Mouse (Mus musculus): Measurements from ENCODE around the gene Slc27a2. TPM values are rescaled to one million over a fixed set of nuclear protein-coding genes. Genes with fewer than 3 reads are reported as not detected.
"Not testable (repeated sequence)": the region's sequence is repeated elsewhere in the genome, so short reads cannot be mapped to it uniquely, and the experiment has no call there.

Slc27a2 gene
- polyA plus RNA-seq, 1 experiment: not detected

DNA sequence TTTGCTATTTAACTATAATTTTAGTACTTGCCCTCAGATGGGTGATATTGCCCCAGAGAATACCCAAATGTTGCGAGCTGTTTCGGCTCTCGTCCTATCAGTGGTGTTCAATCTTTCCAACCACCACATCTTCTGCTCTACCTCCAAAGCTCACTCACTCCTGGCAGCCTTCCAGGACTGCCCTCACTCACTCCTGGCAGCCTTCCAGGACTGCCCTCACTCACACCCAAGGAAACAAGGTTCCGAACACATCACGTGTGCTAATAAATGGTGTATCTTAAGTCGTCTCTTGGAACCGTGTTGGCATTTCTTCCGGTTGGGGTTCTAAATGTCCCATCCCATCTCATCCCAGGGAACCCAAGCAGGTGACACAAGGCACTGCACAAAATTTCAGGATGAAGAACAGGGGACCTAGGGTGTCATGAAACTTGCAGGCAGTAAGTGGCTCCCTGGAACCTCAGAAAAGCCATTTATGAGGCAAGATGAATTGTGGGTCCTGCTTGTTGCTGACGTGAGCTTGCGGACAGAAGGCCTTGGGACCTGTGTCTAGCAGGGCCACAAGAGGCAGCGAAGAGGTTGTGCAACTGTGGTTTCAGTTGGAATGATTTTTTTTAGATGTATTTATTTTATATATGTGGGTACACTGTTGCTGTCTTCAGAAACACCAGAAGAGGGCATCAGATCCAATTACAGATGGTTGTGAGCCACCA is 32.2 kb upstream of the Slc27a2 start:
- Histone ChIP-seq H3K27me3 (ENCODE audit: control insufficient read depth, insufficient read depth, insufficient read length) (no peaks in the 10 kb centered on the region), H3ac (ENCODE audit: control insufficient read depth, insufficient read length, low read depth) (no peak overlapping the region)

DNA sequence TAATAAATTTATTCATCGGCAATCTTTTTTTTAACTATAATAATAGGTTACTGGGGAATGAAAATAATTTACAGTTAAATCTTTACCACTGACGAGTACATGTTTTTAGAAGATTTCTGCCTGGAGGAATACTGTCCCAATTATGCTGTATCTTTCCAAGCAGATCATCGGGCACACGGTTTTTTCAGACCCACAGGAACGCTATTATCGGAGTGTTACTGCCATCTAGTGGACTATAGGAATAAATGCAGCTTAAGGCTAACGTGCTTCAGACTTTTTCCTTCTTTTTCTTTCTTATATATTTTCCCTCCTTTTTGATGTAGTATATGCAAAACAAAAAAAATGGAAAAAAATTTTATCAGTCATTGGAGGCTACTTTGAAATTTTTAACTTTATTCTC is 31.4 kb upstream of the Slc27a2 start:
- Histone ChIP-seq H3K4me3 (ENCODE audit: insufficient read depth, poor library complexity, severe bottlenecking) (no peak overlapping the region), H3K79me2 (ENCODE audit: control insufficient read depth, insufficient read depth) (no peaks in the 10 kb centered on the region), H3K27me3 (ENCODE audit: control insufficient read depth, insufficient read depth, insufficient read length) (no peaks in the 10 kb centered on the region), H3K79me3 (ENCODE audit: low read depth) (no peaks in the 10 kb centered on the region), H3K36me3 (ENCODE audit: control insufficient read depth, insufficient read depth) (no peaks in the 10 kb centered on the region), H3ac (ENCODE audit: control insufficient read depth, insufficient read length, low read depth) (no peak overlapping the region)
- TF ChIP-seq FOSL1 (IDR thresholded peaks at IDR 0.05; ENCODE audit: insufficient read depth, low read length, poor library complexity, severe bottlenecking) (no peak), CTCF (IDR thresholded peaks at IDR 0.05; ENCODE audit: control insufficient read depth, insufficient read depth, insufficient read length) (peak; percentile 22)

More for the DNA sequence above, 32.2 kb upstream of the Slc27a2 start:
- no peaks in the 10 kb centered on the region for H3K79me2 ChIP-seq (ENCODE audit: control insufficient read depth, insufficient read depth)
- H3K79me3 ChIP-seq (ENCODE audit: low read depth): no peaks in the 10 kb centered on the region
- H3K4me3 ChIP-seq (ENCODE audit: insufficient read depth, poor library complexity, severe bottlenecking): no peak overlapping the region
- TF ChIP-seq CTCF (IDR thresholded peaks at IDR 0.05; ENCODE audit: control insufficient read depth, insufficient read depth, insufficient read length) (no peak), MAX (IDR thresholded peaks at IDR 0.05) (no peak), MYOD1 (IDR thresholded peaks at IDR 0.05; ENCODE audit: control insufficient read depth, insufficient read length, low read depth) (no peak), FOSL1 (IDR thresholded peaks at IDR 0.05; ENCODE audit: insufficient read depth, low read length, poor library complexity, severe bottlenecking) (no peak), MYOG (IDR thresholded peaks at IDR 0.05; ENCODE audit: control insufficient read depth, extremely low read depth, insufficient read length) (no peak), USF1 (IDR thresholded peaks at IDR 0.05; ENCODE audit: low read depth) (no peak), CEBPB (IDR thresholded peaks at IDR 0.05; ENCODE audit: low read depth) (no peak)
- no peaks in the 10 kb centered on the region for H3K36me3 ChIP-seq (ENCODE audit: control insufficient read depth, insufficient read depth)

DNA sequence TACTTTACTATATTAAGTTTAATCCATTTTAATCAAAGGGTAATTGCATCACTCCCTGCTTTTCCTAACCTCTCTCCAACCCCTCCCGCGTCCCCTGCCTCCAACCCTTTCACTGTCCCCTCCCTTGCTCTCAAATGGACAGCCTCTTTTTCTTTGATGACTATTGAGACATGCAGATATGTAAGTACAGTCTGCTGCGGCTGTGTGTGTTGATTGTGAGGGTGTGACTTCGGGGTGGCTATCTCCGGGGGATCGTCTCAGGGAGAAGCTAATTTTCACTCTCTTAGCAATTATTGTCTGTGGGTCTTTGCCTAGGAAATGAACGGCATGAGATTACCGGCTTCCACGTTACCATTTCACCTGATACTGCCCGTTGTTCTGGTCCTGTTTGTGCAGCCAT is 30.7 kb upstream of the Slc27a2 start:
- no peaks in the 10 kb centered on the region for H3K27me3 ChIP-seq (ENCODE audit: control insufficient read depth, insufficient read depth, insufficient read length)
- no peak overlapping the region for H3K4me3 ChIP-seq (ENCODE audit: insufficient read depth, poor library complexity, severe bottlenecking)
- no peak for TF ChIP-seq MAX (IDR thresholded peaks at IDR 0.05)
- TF ChIP-seq CTCF (IDR thresholded peaks at IDR 0.05; ENCODE audit: control insufficient read depth, insufficient read depth, insufficient read length): no peak
- TF ChIP-seq FOSL1 (IDR thresholded peaks at IDR 0.05; ENCODE audit: insufficient read depth, low read length, poor library complexity, severe bottlenecking): no peak
- TF ChIP-seq CEBPB (IDR thresholded peaks at IDR 0.05; ENCODE audit: low read depth): no peak
- TF ChIP-seq MYOG (IDR thresholded peaks at IDR 0.05; ENCODE audit: control insufficient read depth, extremely low read depth, insufficient read length): no peak
- TF ChIP-seq MYOD1 (IDR thresholded peaks at IDR 0.05; ENCODE audit: control insufficient read depth, insufficient read length, low read depth): no peak
- TF ChIP-seq USF1 (IDR thresholded peaks at IDR 0.05; ENCODE audit: low read depth): no peak
- H3K79me2 ChIP-seq (ENCODE audit: control insufficient read depth, insufficient read depth): no peaks in the 10 kb centered on the region
- no peaks in the 10 kb centered on the region for H3K79me3 ChIP-seq (ENCODE audit: low read depth)
- H3K36me3 ChIP-seq (ENCODE audit: control insufficient read depth, insufficient read depth): no peaks in the 10 kb centered on the region
- no peak overlapping the region for H3ac ChIP-seq (ENCODE audit: control insufficient read depth, insufficient read length, low read depth)

DNA sequence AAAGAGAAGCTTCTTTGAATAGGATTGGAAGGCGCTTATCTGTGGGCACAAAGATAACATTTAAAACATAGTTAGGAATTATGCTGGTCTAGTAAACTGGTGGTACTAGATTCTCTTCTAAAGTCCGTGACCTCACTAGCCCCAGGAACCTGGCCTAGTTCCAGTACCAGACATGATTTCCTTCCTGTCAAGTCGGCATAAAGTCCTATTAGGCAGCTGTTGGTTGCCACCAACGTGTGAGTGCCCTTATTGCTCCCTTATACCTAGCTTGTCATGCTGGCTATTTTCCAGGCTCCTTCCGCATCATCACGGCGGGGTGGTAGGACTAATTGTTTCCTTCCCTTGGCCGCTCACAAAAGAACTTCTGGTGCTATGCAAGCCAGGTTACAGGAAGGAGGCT is 30.2 kb upstream of the Slc27a2 start:
- H3K4me3 ChIP-seq (ENCODE audit: insufficient read depth, poor library complexity, severe bottlenecking): no peak overlapping the region
- no peaks in the 10 kb centered on the region for H3K36me3 ChIP-seq (ENCODE audit: control insufficient read depth, insufficient read depth)
- no peaks in the 10 kb centered on the region for H3K79me3 ChIP-seq (ENCODE audit: low read depth)
- H3K79me2 ChIP-seq (ENCODE audit: control insufficient read depth, insufficient read depth): no peaks in the 10 kb centered on the region
- H3K27me3 ChIP-seq (ENCODE audit: control insufficient read depth, insufficient read depth, insufficient read length): no peaks in the 10 kb centered on the region
- no peak for TF ChIP-seq FOSL1 (IDR thresholded peaks at IDR 0.05; ENCODE audit: insufficient read depth, low read length, poor library complexity, severe bottlenecking)
- no peak for TF ChIP-seq USF1 (IDR thresholded peaks at IDR 0.05; ENCODE audit: low read depth)
- TF ChIP-seq MYOG (IDR thresholded peaks at IDR 0.05; ENCODE audit: control insufficient read depth, extremely low read depth, insufficient read length): no peak
- TF ChIP-seq CTCF (IDR thresholded peaks at IDR 0.05; ENCODE audit: control insufficient read depth, insufficient read depth, insufficient read length): no peak
- TF ChIP-seq CEBPB (IDR thresholded peaks at IDR 0.05; ENCODE audit: low read depth): no peak
- no peak for TF ChIP-seq MAX (IDR thresholded peaks at IDR 0.05)
- TF ChIP-seq MYOD1 (IDR thresholded peaks at IDR 0.05; ENCODE audit: control insufficient read depth, insufficient read length, low read depth): no peak
- no peak overlapping the region for H3ac ChIP-seq (ENCODE audit: control insufficient read depth, insufficient read length, low read depth)

DNA sequence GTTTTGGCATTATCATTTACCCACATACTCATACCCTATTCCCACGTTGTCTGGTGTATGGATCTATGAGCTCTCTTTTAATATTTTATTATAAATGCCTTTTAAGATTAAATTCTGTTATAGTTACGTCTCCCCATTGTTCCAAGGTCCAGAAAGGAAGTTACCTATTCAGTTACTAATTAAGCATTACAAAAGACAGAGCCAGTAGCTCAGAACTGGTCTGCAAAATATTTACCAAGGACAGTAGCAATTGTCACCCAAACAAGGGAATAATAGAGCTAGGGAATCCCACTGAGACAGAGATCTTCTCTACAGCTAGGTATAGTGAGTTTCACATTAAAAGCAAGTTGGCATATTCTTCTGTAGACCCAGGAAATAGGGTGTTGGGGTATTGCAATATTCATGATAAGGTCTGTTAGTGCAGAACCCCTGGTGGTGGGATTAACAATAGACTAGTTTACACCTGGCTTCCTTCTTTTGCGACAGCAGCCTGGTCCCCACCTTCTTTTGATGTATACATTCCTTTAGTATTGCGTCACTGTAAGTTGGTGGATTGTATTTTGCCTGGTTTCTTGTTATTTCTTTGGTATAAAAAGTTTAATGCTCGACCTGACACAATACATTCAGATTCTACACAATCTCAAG is 29.0 kb upstream of the Slc27a2 start:
- not testable (repeated sequence) for H3K79me2 ChIP-seq (ENCODE audit: control insufficient read depth, insufficient read depth); H3ac ChIP-seq (ENCODE audit: control insufficient read depth, insufficient read length, low read depth); H3K79me3 ChIP-seq (ENCODE audit: low read depth); H3K4me3 ChIP-seq (ENCODE audit: insufficient read depth, poor library complexity, severe bottlenecking); H3K36me3 ChIP-seq (ENCODE audit: control insufficient read depth, insufficient read depth); H3K27me3 ChIP-seq (ENCODE audit: control insufficient read depth, insufficient read depth, insufficient read length)

DNA sequence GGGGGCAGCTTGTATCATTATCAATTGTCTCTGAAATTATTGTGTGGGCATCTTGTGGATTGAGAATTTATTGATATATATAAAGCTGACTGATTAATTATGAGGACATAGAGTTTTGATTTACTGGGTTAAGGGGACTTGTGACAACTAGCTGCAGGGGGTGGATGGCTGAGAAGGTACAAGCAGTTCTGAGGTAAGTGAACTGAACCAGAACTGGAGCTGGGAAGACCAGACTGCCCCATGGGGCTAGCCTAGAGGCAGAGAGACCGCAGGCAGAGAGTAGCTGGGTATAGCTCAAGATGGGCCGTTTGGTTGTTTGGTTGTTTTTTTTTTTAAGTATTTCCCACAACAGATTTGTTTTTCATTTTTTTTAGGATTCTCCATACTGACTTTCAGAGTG is 27.9 kb upstream of the Slc27a2 start:
- H3ac ChIP-seq (ENCODE audit: control insufficient read depth, insufficient read length, low read depth): no peak overlapping the region
- no peaks in the 10 kb centered on the region for H3K79me2 ChIP-seq (ENCODE audit: control insufficient read depth, insufficient read depth)
- H3K27me3 ChIP-seq (ENCODE audit: control insufficient read depth, insufficient read depth, insufficient read length): peaks cover 3% of the 10 kb centered on the region
- no peaks in the 10 kb centered on the region for H3K79me3 ChIP-seq (ENCODE audit: low read depth)
- no peak overlapping the region for H3K4me3 ChIP-seq (ENCODE audit: insufficient read depth, poor library complexity, severe bottlenecking)
- no peaks in the 10 kb centered on the region for H3K36me3 ChIP-seq (ENCODE audit: control insufficient read depth, insufficient read depth)
- no peak for TF ChIP-seq CEBPB (IDR thresholded peaks at IDR 0.05; ENCODE audit: low read depth)
- no peak for TF ChIP-seq MYOD1 (IDR thresholded peaks at IDR 0.05; ENCODE audit: control insufficient read depth, insufficient read length, low read depth)
- TF ChIP-seq MAX (IDR thresholded peaks at IDR 0.05): no peak
- TF ChIP-seq MYOG (IDR thresholded peaks at IDR 0.05; ENCODE audit: control insufficient read depth, extremely low read depth, insufficient read length): no peak
- TF ChIP-seq FOSL1 (IDR thresholded peaks at IDR 0.05; ENCODE audit: insufficient read depth, low read length, poor library complexity, severe bottlenecking): no peak
- TF ChIP-seq USF1 (IDR thresholded peaks at IDR 0.05; ENCODE audit: low read depth): no peak
- TF ChIP-seq CTCF (IDR thresholded peaks at IDR 0.05; ENCODE audit: control insufficient read depth, insufficient read depth, insufficient read length): no peak

All from C2C12 (cell line).